Mouse (Mus musculus): ENCODE measurements around the gene Lce1f.
"Not testable (repeated sequence)": the region's sequence is repeated elsewhere in the genome, so short reads cannot be mapped to it uniquely, and the experiment has no call there.

Lce1f gene

GRCm38 (mm10) chr3:92720250-92720649 lies at the start of gene Lce1f:
Lce1f (minus strand) TSS chr3:92720350.
- no peak for DNase-seq

- no peak for DNase-seq
Observed at GRCm38 (mm10) chr3:92764965-92765364, 44.8 kb upstream of the Lce1f start, which contains the start of gene Lce1h. Lce1h (minus strand) TSS chr3:92765065.

- peak; percentile 2 for DNase-seq
Observed at GRCm38 (mm10) chr3:92753197-92753596, 33.0 kb upstream of the Lce1f start.

- DNase-seq = no peak
Observed at GRCm38 (mm10) chr3:92752238-92752637, 32.1 kb upstream of the Lce1f start, which contains the start of gene Lce1g. Lce1g (minus strand) TSS chr3:92752338.

GRCm38 (mm10) chr3:92738996-92739395 lies 18.8 kb upstream of the Lce1f start, which contains the start of gene Gm38119:
Gm38119 (minus strand) TSS chr3:92739096.
- DNase-seq = no peak

DNA sequence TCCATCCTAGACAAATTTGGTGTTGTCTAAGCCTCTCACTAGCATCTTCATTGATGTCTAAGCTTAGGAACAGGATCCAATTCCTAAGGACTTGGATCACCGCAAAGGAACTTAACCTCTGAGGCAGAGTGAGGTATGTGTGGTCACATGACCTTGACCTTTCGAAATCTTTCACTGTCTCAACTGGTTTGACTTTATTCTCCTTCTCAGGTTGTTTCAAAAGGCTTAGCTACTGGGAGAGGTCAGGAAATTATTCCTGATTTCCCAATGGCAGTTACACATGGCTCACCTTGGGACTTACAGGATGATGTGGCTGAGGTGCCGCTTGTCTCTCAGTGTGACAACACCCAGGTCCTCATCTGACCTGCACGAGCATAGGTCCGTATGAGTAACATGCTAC lies 2.5 kb upstream of the Lce1f start:
- no peak for DNase-seq

DNA sequence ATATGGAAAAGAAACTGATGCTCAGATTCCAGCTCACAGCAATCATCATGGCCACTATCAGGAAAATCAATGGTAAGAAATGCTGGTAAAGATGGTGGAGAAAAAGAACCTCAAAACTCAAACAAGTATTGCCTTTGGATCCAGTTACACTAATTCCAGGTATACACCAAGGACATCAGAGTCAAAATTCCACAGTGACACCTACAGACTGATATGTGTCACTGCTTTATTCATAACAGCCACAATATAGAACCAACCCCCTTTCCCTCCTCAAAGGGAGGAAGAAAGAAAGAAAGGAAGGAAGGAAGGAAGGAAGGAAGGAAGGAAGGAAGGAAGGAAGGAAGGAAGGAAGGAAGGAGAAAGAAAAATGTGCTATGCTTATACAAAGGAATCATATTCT lies 5.0 kb downstream of the Lce1f start:
- no peak for DNase-seq

DNA sequence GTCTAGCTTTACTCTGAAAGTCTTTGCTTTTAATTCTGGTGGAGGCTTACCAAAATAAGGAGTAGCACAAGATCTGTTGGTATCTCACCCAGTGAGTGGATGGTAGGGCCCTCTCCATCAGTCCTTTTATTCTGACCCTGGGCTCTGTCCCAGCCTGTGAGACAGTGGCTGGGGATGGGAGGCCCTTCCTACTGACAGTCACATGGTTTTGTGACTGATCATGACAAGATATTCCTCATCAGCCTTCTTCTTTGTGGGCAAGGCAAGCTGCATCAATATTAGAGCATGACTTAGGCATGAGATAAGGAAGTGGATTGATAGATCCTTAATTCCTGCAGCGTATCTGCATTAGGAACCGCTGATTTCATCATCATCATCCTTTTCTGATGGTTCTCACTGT lies 11.2 kb downstream of the Lce1f start, which contains the start of gene Lce1e:
Gene Lce1e, minus strand, starts transcription at position 101 of the 400 bp plus-strand sequence.
- no peak for DNase-seq

DNA sequence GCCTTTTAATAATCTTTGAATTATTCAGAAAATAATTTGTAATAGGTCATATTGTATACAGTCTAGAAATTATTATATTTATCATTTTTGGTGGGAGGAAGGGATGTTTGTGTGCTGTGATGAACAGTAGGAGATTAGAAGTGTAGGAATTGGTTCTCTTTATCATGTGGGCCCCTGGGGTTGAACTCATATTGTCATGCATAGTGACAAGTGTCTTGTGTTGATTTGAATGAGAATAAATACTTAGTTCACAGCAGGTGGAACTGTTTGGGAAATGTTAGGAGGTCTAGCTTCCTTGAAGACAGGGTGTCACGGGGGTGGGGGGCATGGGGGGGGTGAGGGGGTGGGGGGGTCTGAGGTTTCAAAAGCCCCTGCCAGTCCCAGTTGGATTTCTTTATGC lies 25.5 kb downstream of the Lce1f start:
- DNase-seq = no peak

GRCm38 (mm10) chr3:92691688-92692087 lies 28.5 kb downstream of the Lce1f start:
- DNase-seq = no peak

DNA sequence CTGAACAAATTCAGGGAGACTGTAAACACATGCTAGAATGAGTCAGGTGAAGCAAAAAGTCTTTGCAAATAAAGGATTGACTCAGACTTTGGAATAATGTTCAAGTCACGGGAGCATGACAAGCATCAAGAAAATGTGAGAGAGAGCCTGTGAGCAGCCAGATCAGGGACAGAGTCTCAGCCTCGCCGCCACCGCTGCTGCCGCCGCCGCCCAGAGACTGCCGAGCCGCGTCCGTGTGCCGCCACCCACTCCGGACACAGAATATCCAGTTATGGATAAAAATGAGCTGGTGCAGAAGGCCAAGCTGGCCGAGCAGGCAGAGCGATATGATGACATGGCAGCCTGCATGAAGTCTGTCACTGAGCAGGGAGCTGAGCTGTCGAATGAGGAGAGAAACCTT lies 31.0 kb downstream of the Lce1f start:
- DNase-seq = not testable (repeated sequence)

- no peak for DNase-seq
Observed at GRCm38 (mm10) chr3:92687110-92687509, 33.0 kb downstream of the Lce1f start, which contains the start of gene Lce1d. Lce1d (minus strand) TSS chr3:92687210.

GRCm38 (mm10) chr3:92678947-92679346 lies 41.2 kb downstream of the Lce1f start, which contains the start of gene Lce1c:
Lce1c (plus strand) TSS chr3:92679247.
- no peak for DNase-seq

DNA sequence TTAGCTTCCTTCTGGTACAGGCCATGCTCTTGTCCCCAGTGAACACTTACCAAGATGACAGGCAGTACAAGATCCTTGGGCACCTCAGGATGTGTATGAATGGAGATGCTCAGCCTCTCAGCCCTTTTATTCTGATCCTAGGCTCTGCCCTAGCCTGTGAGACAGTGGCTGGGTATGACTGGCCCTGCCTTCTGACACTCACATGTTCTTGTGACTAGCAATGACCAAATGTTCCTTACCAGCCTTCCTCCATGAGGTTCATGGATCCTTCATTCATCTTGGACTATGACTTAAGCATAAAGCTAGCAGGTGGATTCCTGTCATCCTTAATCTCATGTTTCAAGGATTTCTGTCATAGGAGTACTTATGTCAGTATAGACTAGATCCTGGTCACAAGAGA lies 49.9 kb downstream of the Lce1f start, which contains the start of gene Lce1a2:
Gene Lce1a2, minus strand, starts transcription at position 101 of the 400 bp plus-strand sequence.
- no peak for DNase-seq
